In the genomic region with DNA sequence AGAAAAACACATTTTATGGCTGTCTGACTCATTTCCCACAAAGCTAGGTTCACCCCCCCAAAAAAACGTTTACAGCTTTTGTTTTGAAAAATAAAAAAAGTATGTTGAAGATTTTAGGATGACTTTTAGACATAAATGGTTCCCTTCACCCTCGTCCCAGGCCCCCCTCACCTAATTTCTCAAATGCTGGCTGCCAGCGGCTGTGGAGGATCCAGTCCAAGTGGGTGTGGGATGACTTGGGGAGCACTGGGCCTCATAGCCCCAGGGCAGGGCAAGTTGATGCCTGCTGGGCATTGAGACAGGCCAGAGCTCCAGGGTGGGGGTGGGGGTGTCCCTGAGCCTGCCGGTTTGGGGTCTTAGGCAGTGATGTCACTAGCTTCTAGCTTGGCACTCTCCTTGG, we compare ENCODE assay signal across 29 mouse cellular contexts. TPM values are rescaled to one million over a fixed set of nuclear protein-coding genes. Genes with fewer than 3 reads are reported as not detected.
"Had no signal": no experiment of that assay in that cellular context is flagged by ENCODE, and none has a peak within 500 bp of the region (broad histone marks: within the 10 kb centered on the region; RNA-seq: fewer than 3 reads in every experiment).

No protein-coding gene starts in this region.

- H3K9ac ChIP-seq: heart, embryonic 13.5 days; heart, embryonic 15.5 days; hindbrain, embryonic 13.5 days; hindbrain, embryonic 15.5 days; kidney, embryonic 15.5 days; limb, embryonic 12.5 days; liver, embryonic 13.5 days; liver, embryonic 15.5 days had no signal

- ATAC-seq: hindbrain, postnatal 0 days; intestine, embryonic 16.5 days had no signal

- H3K27ac ChIP-seq: gastrocnemius, adult 2 months; heart, adult 2 months; heart, embryonic 13.5 days; heart, embryonic 15.5 days; hindbrain, embryonic 13.5 days; hindbrain, embryonic 15.5 days; hindbrain, postnatal 0 days; kidney, embryonic 15.5 days; kidney, postnatal 0 days; left cerebral cortex, adult 2 months; limb, embryonic 10.5 days; limb, embryonic 12.5 days; liver, embryonic 13.5 days; liver, embryonic 15.5 days had no signal

- H3K4me2 ChIP-seq: heart, embryonic 13.5 days; heart, embryonic 15.5 days; hindbrain, embryonic 13.5 days; hindbrain, embryonic 15.5 days; kidney, embryonic 15.5 days; limb, embryonic 12.5 days; liver, embryonic 11.5 days; liver, embryonic 13.5 days; liver, embryonic 15.5 days had no signal

- H3K27me3 ChIP-seq: heart, embryonic 15.5 days; hindbrain, embryonic 15.5 days; liver, embryonic 13.5 days; liver, embryonic 15.5 days had no signal

- H3K9me3 ChIP-seq: heart, embryonic 13.5 days; heart, embryonic 15.5 days; hindbrain, embryonic 13.5 days; hindbrain, embryonic 15.5 days; kidney, embryonic 15.5 days; limb, embryonic 10.5 days; limb, embryonic 12.5 days; liver, embryonic 13.5 days; liver, embryonic 15.5 days had no signal

- DNase-seq: gastrocnemius, adult 2 months; gastrocnemius, postnatal 10 days; gastrocnemius, postnatal 36 days; heart, adult 11 months; heart, adult 2 months; heart, postnatal 14 days; heart, postnatal 36 days; kidney, adult 11 months; kidney, adult 2 months; kidney, adult 9 months; kidney, postnatal 14 days; kidney, postnatal 36 days; layer of hippocampus, adult 9-11 months; liver; liver, embryonic 13.5 days had no signal

- H3K4me3 ChIP-seq: gastrocnemius, adult 2 months; heart, adult 2 months; heart, embryonic 13.5 days; heart, embryonic 15.5 days; hindbrain, embryonic 13.5 days; hindbrain, embryonic 15.5 days; kidney, embryonic 15.5 days; left cerebral cortex, adult 2 months; limb, embryonic 10.5 days; limb, embryonic 12.5 days; liver, embryonic 13.5 days; liver, embryonic 15.5 days had no signal

- H3K4me1 ChIP-seq: hindbrain, embryonic 15.5 days had no signal

- H3K36me3 ChIP-seq: heart, embryonic 13.5 days; heart, embryonic 15.5 days; hindbrain, embryonic 13.5 days; hindbrain, embryonic 15.5 days; kidney, embryonic 15.5 days; limb, embryonic 10.5 days; limb, embryonic 12.5 days; liver, embryonic 13.5 days; liver, embryonic 15.5 days had no signal

RNA-seq across cellular contexts. Expression of a gene that starts 47.7 kb away (rescaled TPM):
- total RNA-seq: hematopoietic stem cell, adult 5-6 weeks had no signal
